Mouse (Mus musculus): ENCODE measurements around the gene Lyz2.

DNA sequence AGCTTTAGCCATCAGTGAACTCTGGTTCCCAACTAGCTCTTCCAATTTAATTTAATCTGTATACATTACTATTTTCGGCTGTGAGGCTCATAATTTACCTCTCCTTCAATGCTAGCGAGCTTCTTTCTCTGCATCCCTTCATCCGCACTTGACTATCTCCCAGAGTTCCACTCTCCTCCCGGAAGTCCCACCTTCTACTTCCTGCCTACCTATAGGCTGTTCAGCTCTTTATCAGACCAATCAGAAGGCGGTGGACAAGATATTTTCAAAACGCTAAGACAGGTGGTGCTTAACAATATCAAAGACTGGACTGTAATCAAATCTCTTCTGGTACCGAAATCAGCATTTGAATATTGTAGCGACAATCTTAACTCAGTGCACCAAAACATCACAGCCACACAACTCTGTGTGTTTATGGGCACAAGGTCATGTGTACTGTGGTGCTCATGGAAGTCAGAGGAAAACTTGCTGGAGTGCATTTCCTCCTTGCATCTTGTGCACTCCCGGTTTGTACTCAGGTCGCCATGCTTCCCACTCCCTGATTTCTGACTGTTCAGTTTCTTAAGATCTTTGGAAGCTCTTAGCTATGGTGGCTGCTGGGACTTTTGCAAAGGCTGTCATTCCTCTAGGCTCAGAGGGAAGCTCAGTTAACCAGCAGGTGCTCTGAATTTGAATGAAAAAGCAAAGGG is 6.3 kb downstream of the Lyz2 start:
- TF ChIP-seq CTCF (IDR thresholded peaks at IDR 0.05; ENCODE audit: control insufficient read depth, insufficient read depth, low read length): no peak
- no peak for TF ChIP-seq POLR2A (IDR thresholded peaks at IDR 0.05; ENCODE audit: borderline replicate concordance, control insufficient read depth, low read depth, low read length)
